Mouse (Mus musculus): ENCODE results near the gene Zfp697. TPM values are rescaled to one million over a fixed set of nuclear protein-coding genes. Genes with fewer than 3 reads are reported as not detected.

The Zfp697 gene
- polyA plus RNA-seq, 1 experiment = not detected

- Histone ChIP-seq H3K9me3 (ENCODE audit: control insufficient read depth, low read length) (no peaks in the 10 kb centered on the region), H3K4me1 (ENCODE audit: control insufficient read depth) (no peaks in the 10 kb centered on the region), H3K4me3 (replicated peaks) (no peak overlapping the region), H3K27me3 (ENCODE audit: control insufficient read depth) (no peaks in the 10 kb centered on the region), H3K36me3 (ENCODE audit: control insufficient read depth) (no peaks in the 10 kb centered on the region)
- TF ChIP-seq GATA1 (IDR thresholded peaks at IDR 0.05; ENCODE audit: low read length) (no peak), TAL1 (IDR thresholded peaks at IDR 0.05; ENCODE audit: low read length) (no peak)
Measured at GRCm38 (mm10) chr3:98413733-98414132, 31.5 kb downstream of the Zfp697 start.

- Histone ChIP-seq H3K36me3 (ENCODE audit: control insufficient read depth) (no peaks in the 10 kb centered on the region), H3K4me1 (ENCODE audit: control insufficient read depth) (no peaks in the 10 kb centered on the region), H3K9me3 (ENCODE audit: control insufficient read depth, low read length) (no peaks in the 10 kb centered on the region), H3K4me3 (replicated peaks) (no peak overlapping the region), H3K27me3 (ENCODE audit: control insufficient read depth) (no peaks in the 10 kb centered on the region)
- TF ChIP-seq TAL1 (IDR thresholded peaks at IDR 0.05; ENCODE audit: low read length) (no peak), GATA1 (IDR thresholded peaks at IDR 0.05; ENCODE audit: low read length) (no peak)
Measured at GRCm38 (mm10) chr3:98414296-98414695, 32.0 kb downstream of the Zfp697 start.

GRCm38 (mm10) chr3:98416426-98417250 is 34.4 kb downstream of the Zfp697 start:
- H3K4me3 ChIP-seq (replicated peaks) = no peak overlapping the region
- no peaks in the 10 kb centered on the region for H3K27me3 ChIP-seq (ENCODE audit: control insufficient read depth)
- no peak for TF ChIP-seq TAL1 (IDR thresholded peaks at IDR 0.05; ENCODE audit: low read length)
- no peak for TF ChIP-seq GATA1 (IDR thresholded peaks at IDR 0.05; ENCODE audit: low read length)
- H3K9me3 ChIP-seq (ENCODE audit: control insufficient read depth, low read length) = no peaks in the 10 kb centered on the region
- no peaks in the 10 kb centered on the region for H3K4me1 ChIP-seq (ENCODE audit: control insufficient read depth)
- no peaks in the 10 kb centered on the region for H3K36me3 ChIP-seq (ENCODE audit: control insufficient read depth)

- Histone ChIP-seq H3K9me3 (ENCODE audit: control insufficient read depth, low read length) (no peaks in the 10 kb centered on the region), H3K4me3 (replicated peaks) (no peak overlapping the region), H3K36me3 (ENCODE audit: control insufficient read depth) (no peaks in the 10 kb centered on the region), H3K4me1 (ENCODE audit: control insufficient read depth) (no peaks in the 10 kb centered on the region), H3K27me3 (ENCODE audit: control insufficient read depth) (no peaks in the 10 kb centered on the region)
- TF ChIP-seq TAL1 (IDR thresholded peaks at IDR 0.05; ENCODE audit: low read length) = no peak
- no peak for TF ChIP-seq GATA1 (IDR thresholded peaks at IDR 0.05; ENCODE audit: low read length)
Measured at GRCm38 (mm10) chr3:98417328-98417727, 35.1 kb downstream of the Zfp697 start.

- Histone ChIP-seq H3K4me3 (replicated peaks) (no peak overlapping the region), H3K36me3 (ENCODE audit: control insufficient read depth) (no peaks in the 10 kb centered on the region), H3K27me3 (ENCODE audit: control insufficient read depth) (no peaks in the 10 kb centered on the region), H3K4me1 (ENCODE audit: control insufficient read depth) (no peaks in the 10 kb centered on the region), H3K9me3 (ENCODE audit: control insufficient read depth, low read length) (no peaks in the 10 kb centered on the region)
- TF ChIP-seq TAL1 (IDR thresholded peaks at IDR 0.05; ENCODE audit: low read length) = no peak
- no peak for TF ChIP-seq GATA1 (IDR thresholded peaks at IDR 0.05; ENCODE audit: low read length)
Measured at GRCm38 (mm10) chr3:98418991-98419785, 36.9 kb downstream of the Zfp697 start.

- H3K27me3 ChIP-seq (ENCODE audit: control insufficient read depth) = no peaks in the 10 kb centered on the region
- no peak overlapping the region for H3K4me3 ChIP-seq (replicated peaks)
- H3K4me1 ChIP-seq (ENCODE audit: control insufficient read depth) = no peaks in the 10 kb centered on the region
- no peaks in the 10 kb centered on the region for H3K9me3 ChIP-seq (ENCODE audit: control insufficient read depth, low read length)
- no peaks in the 10 kb centered on the region for H3K36me3 ChIP-seq (ENCODE audit: control insufficient read depth)
- TF ChIP-seq TAL1 (IDR thresholded peaks at IDR 0.05; ENCODE audit: low read length) (no peak), GATA1 (IDR thresholded peaks at IDR 0.05; ENCODE audit: low read length) (no peak)
Measured at GRCm38 (mm10) chr3:98419786-98420070, 37.5 kb downstream of the Zfp697 start.

- no peak overlapping the region for H3K4me3 ChIP-seq (replicated peaks)
- peaks cover 23% of the 10 kb centered on the region for H3K27me3 ChIP-seq (ENCODE audit: control insufficient read depth)
Measured at GRCm38 (mm10) chr3:98422926-98423325, 40.7 kb downstream of the Zfp697 start.

GRCm38 (mm10) chr3:98426749-98427148 is 44.5 kb downstream of the Zfp697 start:
- no peak overlapping the region for H3K4me3 ChIP-seq (replicated peaks)
- H3K9me3 ChIP-seq (ENCODE audit: control insufficient read depth, low read length) = peaks cover 8% of the 10 kb centered on the region; the same call in 1 of the 2 replicates
- H3K36me3 ChIP-seq (ENCODE audit: control insufficient read depth) = no peaks in the 10 kb centered on the region; the same call in 1 of the 2 replicates
- TF ChIP-seq GATA1 (IDR thresholded peaks at IDR 0.05; ENCODE audit: low read length) (no peak), TAL1 (IDR thresholded peaks at IDR 0.05; ENCODE audit: low read length) (no peak)
- peaks cover 44% of the 10 kb centered on the region for H3K27me3 ChIP-seq (ENCODE audit: control insufficient read depth)
- H3K4me1 ChIP-seq (ENCODE audit: control insufficient read depth) = peaks cover 9% of the 10 kb centered on the region

More at GRCm38 (mm10) chr3:98422926-98423325, 40.7 kb downstream of the Zfp697 start:
- H3K9me3 ChIP-seq (ENCODE audit: control insufficient read depth, low read length) = peaks cover 5% of the 10 kb centered on the region; the same call in 1 of the 2 replicates
- no peaks in the 10 kb centered on the region; the same call in 1 of the 2 replicates for H3K36me3 ChIP-seq (ENCODE audit: control insufficient read depth)
- H3K4me1 ChIP-seq (ENCODE audit: control insufficient read depth) = peaks cover 6% of the 10 kb centered on the region
- TF ChIP-seq GATA1 (IDR thresholded peaks at IDR 0.05; ENCODE audit: low read length) = no peak
- no peak for TF ChIP-seq TAL1 (IDR thresholded peaks at IDR 0.05; ENCODE audit: low read length)

- no peak for TF ChIP-seq TAL1 (IDR thresholded peaks at IDR 0.05; ENCODE audit: low read length)
- TF ChIP-seq GATA1 (IDR thresholded peaks at IDR 0.05; ENCODE audit: low read length) = no peak
- peak overlapping the region; percentile 50 for H3K4me3 ChIP-seq (replicated peaks)
- H3K4me1 ChIP-seq (ENCODE audit: control insufficient read depth) = peaks cover 9% of the 10 kb centered on the region
- H3K36me3 ChIP-seq (ENCODE audit: control insufficient read depth) = no peaks in the 10 kb centered on the region; the same call in 1 of the 2 replicates
- H3K27me3 ChIP-seq (ENCODE audit: control insufficient read depth) = peaks cover 44% of the 10 kb centered on the region
- H3K9me3 ChIP-seq (ENCODE audit: control insufficient read depth, low read length) = peaks cover 8% of the 10 kb centered on the region; the same call in 1 of the 2 replicates
Measured at GRCm38 (mm10) chr3:98427260-98427599, 45.0 kb downstream of the Zfp697 start.

Measured in erythroblast, embryonic 14.5 days (primary cell).